Mouse (Mus musculus): ENCODE results near the gene Rfc3. TPM values are rescaled to one million over a fixed set of nuclear protein-coding genes. Genes with fewer than 3 reads are reported as not detected.

Rfc3 gene
- polyA plus RNA-seq, 1 experiment = 23.7 TPM

DNA sequence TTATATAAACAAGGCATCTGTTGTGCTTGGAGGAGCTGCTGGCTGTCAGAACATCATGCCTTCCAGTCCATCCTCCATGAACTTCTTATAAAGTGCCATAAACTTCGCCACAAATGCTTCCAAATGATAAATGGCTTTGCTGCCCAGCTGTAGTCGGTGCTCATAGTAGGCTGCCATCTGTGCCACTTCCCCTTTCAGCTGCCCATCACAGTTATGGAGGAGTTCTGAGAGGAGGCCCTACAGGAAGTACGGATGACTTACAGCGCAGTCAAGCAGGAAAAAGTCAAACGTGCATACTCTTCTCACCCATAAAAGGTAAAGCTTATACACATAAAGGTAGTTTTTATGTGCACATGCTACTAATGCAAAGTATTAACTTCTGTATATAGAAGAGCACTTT lies 8.2 kb downstream of the Rfc3 start:
- no peak overlapping the region for H3K27ac ChIP-seq (ENCODE audit: control insufficient read depth, insufficient read depth, low read length)
- DNase-seq = no peak
- H3K4me1 ChIP-seq (replicated peaks; ENCODE audit: control insufficient read depth, insufficient read depth, low read length) = no peaks in the 10 kb centered on the region
- 58% methylated on average over 5 of the region's 5 CpGs for whole genome bisulfite sequencing
- TF ChIP-seq CTCF (IDR thresholded peaks at IDR 0.05; ENCODE audit: borderline replicate concordance, control insufficient read depth, extremely low read depth, insufficient read depth, low read length, poor library complexity) = no peak
- H3K27me3 ChIP-seq (ENCODE audit: control insufficient read depth, insufficient read depth, low read length) = no peaks in the 10 kb centered on the region
- peaks cover 52% of the 10 kb centered on the region for H3K36me3 ChIP-seq (ENCODE audit: control insufficient read depth, insufficient read depth, low read length)
- H3K4me3 ChIP-seq (ENCODE audit: control insufficient read depth, insufficient read depth, low read length) = no peak overlapping the region

DNA sequence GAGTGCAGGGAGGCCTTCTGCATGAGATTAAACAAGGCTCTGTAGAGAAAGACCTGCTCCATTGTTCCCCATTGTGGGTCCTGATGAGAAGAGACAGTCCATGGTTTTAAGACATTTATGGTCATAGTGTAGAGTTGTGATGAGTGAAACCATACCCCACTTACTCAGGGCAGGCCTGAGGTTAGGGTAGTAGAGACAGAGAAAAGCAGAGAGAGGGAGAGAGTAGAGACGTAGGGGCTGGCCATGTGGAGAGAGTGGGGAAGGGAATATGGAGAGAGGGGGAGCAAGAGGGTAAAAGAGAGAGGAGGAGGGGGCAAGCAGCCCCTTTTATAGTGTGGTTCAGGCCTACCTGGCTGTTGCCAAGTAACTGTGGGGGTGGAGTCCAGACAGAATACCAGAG lies 8.9 kb downstream of the Rfc3 start:
- H3K27ac ChIP-seq (ENCODE audit: control insufficient read depth, insufficient read depth, low read length) = no peak overlapping the region
- TF ChIP-seq POLR2A (IDR thresholded peaks at IDR 0.05; ENCODE audit: control insufficient read depth, extremely low read depth, insufficient read depth, low read length, poor library complexity) (no peak), CTCF (IDR thresholded peaks at IDR 0.05; ENCODE audit: borderline replicate concordance, control insufficient read depth, extremely low read depth, insufficient read depth, low read length, poor library complexity) (no peak)
- no peaks in the 10 kb centered on the region for H3K27me3 ChIP-seq (ENCODE audit: control insufficient read depth, insufficient read depth, low read length)
- H3K36me3 ChIP-seq (ENCODE audit: control insufficient read depth, insufficient read depth, low read length) = peaks cover 46% of the 10 kb centered on the region
- no peaks in the 10 kb centered on the region for H3K4me1 ChIP-seq (replicated peaks; ENCODE audit: control insufficient read depth, insufficient read depth, low read length)
- H3K4me3 ChIP-seq (ENCODE audit: control insufficient read depth, insufficient read depth, low read length) = no peak overlapping the region
- DNase-seq = no peak
- 95% methylated on average over 1 of the region's 1 CpGs for WGBS

DNA sequence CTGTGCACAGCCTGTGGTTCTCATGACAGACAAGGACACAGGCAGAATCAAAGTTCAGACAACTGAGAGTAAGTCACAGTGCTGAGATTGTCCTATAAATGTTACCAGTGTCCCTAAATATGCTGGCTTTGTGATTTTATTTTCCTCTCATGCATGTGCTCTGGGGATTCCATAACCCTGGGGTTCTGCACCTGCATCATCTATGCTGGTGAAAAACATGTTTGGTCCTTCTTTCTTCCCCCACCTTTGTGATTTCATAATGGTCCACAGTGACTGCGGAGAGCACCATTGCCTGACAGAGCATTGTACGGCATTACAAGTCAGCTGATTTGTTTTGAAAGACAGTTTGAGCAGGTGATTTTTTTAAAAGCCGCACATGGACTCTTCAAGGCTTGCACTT lies 45.1 kb downstream of the Rfc3 start, which contains the start of gene Vmn2r18:
Vmn2r18 (minus strand) TSS at position 101 of the 400 bp plus-strand sequence.
- no peaks in the 10 kb centered on the region for H3K27me3 ChIP-seq (ENCODE audit: control insufficient read depth, insufficient read depth, low read length)
- WGBS = 92% methylated on average over 3 of the region's 3 CpGs
- no peaks in the 10 kb centered on the region for H3K4me1 ChIP-seq (replicated peaks; ENCODE audit: control insufficient read depth, insufficient read depth, low read length)
- no peak within 1 kb of the TSS for H3K4me3 ChIP-seq (ENCODE audit: control insufficient read depth, insufficient read depth, low read length)
- TF ChIP-seq POLR2A (IDR thresholded peaks at IDR 0.05; ENCODE audit: control insufficient read depth, extremely low read depth, insufficient read depth, low read length, poor library complexity) = no peak
- no peak for TF ChIP-seq CTCF (IDR thresholded peaks at IDR 0.05; ENCODE audit: borderline replicate concordance, control insufficient read depth, extremely low read depth, insufficient read depth, low read length, poor library complexity)
- H3K36me3 ChIP-seq (ENCODE audit: control insufficient read depth, insufficient read depth, low read length) = no peaks in the 10 kb centered on the region
- DNase-seq = no peak
- no peak within 1 kb of the TSS for H3K27ac ChIP-seq (ENCODE audit: control insufficient read depth, insufficient read depth, low read length)

DNA sequence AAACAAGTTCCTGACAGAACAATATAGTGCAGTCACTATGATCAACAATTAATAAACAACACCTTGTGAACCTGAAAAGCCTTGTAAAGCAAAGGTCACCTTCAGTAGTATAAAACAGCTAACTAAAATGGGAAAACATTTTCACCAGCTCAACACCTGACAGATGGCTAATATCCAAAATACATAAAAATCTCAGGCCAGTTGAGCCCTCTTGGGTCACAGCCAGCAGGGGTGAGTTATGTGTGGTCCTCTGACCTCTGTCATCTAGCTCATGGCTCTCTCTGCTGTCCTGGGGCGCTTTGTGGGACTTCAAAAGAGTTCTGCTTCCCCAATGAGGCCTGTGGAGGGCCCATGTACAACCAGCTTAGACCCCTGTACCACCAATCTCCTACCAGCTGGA lies 49.3 kb downstream of the Rfc3 start:
- H3K4me3 ChIP-seq (ENCODE audit: control insufficient read depth, insufficient read depth, low read length) = no peak overlapping the region
- DNase-seq = no peak
- H3K27me3 ChIP-seq (ENCODE audit: control insufficient read depth, insufficient read depth, low read length) = no peaks in the 10 kb centered on the region
- 65% methylated on average over 1 of the region's 1 CpGs for WGBS
- H3K4me1 ChIP-seq (replicated peaks; ENCODE audit: control insufficient read depth, insufficient read depth, low read length) = no peaks in the 10 kb centered on the region
- H3K36me3 ChIP-seq (ENCODE audit: control insufficient read depth, insufficient read depth, low read length) = no peaks in the 10 kb centered on the region
- no peak for TF ChIP-seq POLR2A (IDR thresholded peaks at IDR 0.05; ENCODE audit: control insufficient read depth, extremely low read depth, insufficient read depth, low read length, poor library complexity)
- no peak for TF ChIP-seq CTCF (IDR thresholded peaks at IDR 0.05; ENCODE audit: borderline replicate concordance, control insufficient read depth, extremely low read depth, insufficient read depth, low read length, poor library complexity)
- no peak overlapping the region for H3K27ac ChIP-seq (ENCODE audit: control insufficient read depth, insufficient read depth, low read length)

Other genes with a start within 250 kb of the Rfc3 start
- gene Gm42906, start 223.1 kb downstream of the Rfc3 start, polyA plus RNA-seq (2012; rRNA removed) = not detected in 2 replicates
- gene Vmn2r18, start 45.2 kb downstream of the Rfc3 start, polyA plus RNA-seq (2012; rRNA removed) = 0.04 TPM in 1 of 2 replicates, not detected in the other